Mouse (Mus musculus) forebrain, embryonic 16.5 days (tissue): Measurements from ENCODE around the gene Nudt9. TPM values are rescaled to one million over a fixed set of nuclear protein-coding genes. Genes with fewer than 3 reads are reported as not detected.
A peak's percentile ranks its signal among the peaks of the same experiment; 100 is the strongest.

ENCODE experiments used
- ATAC-seq: fragments of 200-750 bp; cut with Nextera tagmentation; 2 replicates; pipeline ENCODE4 v1.8.0; 2017; ENCODE audit warnings: mild to moderate bottlenecking, moderate library complexity
- H3K27ac ChIP-seq: fragments of 300-500 bp; sonication (generic); 2 replicates; pipeline ENCODE4 v1.5.1; 2014; ENCODE audit warnings: low read length, control low read depth
- H3K27me3 ChIP-seq: fragments of 300-500 bp; sonication (generic); replicated peaks from 2 replicates; pipeline ENCODE4 v1.6.1; 2014; ENCODE audit warnings: low read length; ENCODE audit not compliant: control insufficient read depth, insufficient read depth
- H3K36me3 ChIP-seq: fragments of 300-500 bp; sonication (generic); 2 replicates; pipeline ENCODE4 v1.6.1; 2014; ENCODE audit not compliant: control insufficient read depth, insufficient read depth
- H3K4me1 ChIP-seq: fragments of 300-500 bp; sonication (generic); replicated peaks from 2 replicates; pipeline ENCODE4 v1.6.1; 2014; ENCODE audit warnings: low read length; ENCODE audit not compliant: control insufficient read depth, insufficient read depth
- H3K4me2 ChIP-seq: fragments of 300-500 bp; sonication (generic); 2 replicates; pipeline ENCODE4 v1.6.1; 2014; ENCODE audit warnings: mild to moderate bottlenecking, low read length, control low read depth
- H3K4me3 ChIP-seq: fragments of 300-500 bp; sonication (generic); replicated peaks from 2 replicates; pipeline ENCODE4 v1.5.1; 2014; ENCODE audit warnings: mild to moderate bottlenecking, low read length, control low read depth
- H3K9ac ChIP-seq: fragments of 300-500 bp; sonication (generic); replicated peaks from 2 replicates; pipeline ENCODE4 v1.6.1; 2014; ENCODE audit warnings: low read depth, low read length, control low read depth
- H3K9me3 ChIP-seq: fragments of 300-500 bp; sonication (generic); 2 replicates; pipeline ENCODE4 v1.6.1; 2016; ENCODE audit warnings: low read length; ENCODE audit not compliant: control insufficient read depth
- WGBS: fragments of 180-500 bp; shearing (Covaris S2); extraction: QIAGEN DNeasy Blood & Tissue Kit; methylation state at CpG from one replicate; pipeline ENCODE4 v1.1.7; 2014; 5-methylcytosine and 5-hydroxymethylcytosine counted together
- polyA plus RNA-seq: library from polyadenylated mRNA; unstranded; fragments of >200 nt; fragmentation: Nextera tagmentation; extraction: Ambion mirVana; gene quantifications from 2 replicates; pipeline ENCODE4 v1.2.1, GENCODE M21; 2015

The Nudt9 gene
- polyA plus RNA-seq, 1 experiment from 2014 or later = 55.9 TPM

GRCm38 (mm10) chr5:104035066-104035465, 11.0 kb upstream of the Nudt9 start:
- no peak for ATAC-seq
- Histone ChIP-seq H3K9ac (no peak overlapping the region), H3K27me3 (no peaks in the 10 kb centered on the region)

GRCm38 (mm10) chr5:104035824-104036223, 10.3 kb upstream of the Nudt9 start:
- WGBS = 63% methylated on average over 1 of the region's 1 CpGs
- Histone ChIP-seq H3K9me3 (no peaks in the 10 kb centered on the region), H3K4me1 (no peaks in the 10 kb centered on the region), H3K27ac (no peak overlapping the region), H3K36me3 (no peaks in the 10 kb centered on the region), H3K4me3 (no peak overlapping the region), H3K4me2 (no peak overlapping the region), H3K27me3 (no peaks in the 10 kb centered on the region), H3K9ac (no peak overlapping the region)
- ATAC-seq = no peak

More at GRCm38 (mm10) chr5:104035066-104035465, 11.0 kb upstream of the Nudt9 start:
- H3K27ac ChIP-seq = no peak overlapping the region
- H3K4me3 ChIP-seq = no peak overlapping the region
- H3K4me1 ChIP-seq = no peaks in the 10 kb centered on the region
- no peaks in the 10 kb centered on the region for H3K9me3 ChIP-seq
- H3K36me3 ChIP-seq = no peaks in the 10 kb centered on the region
- H3K4me2 ChIP-seq = no peak overlapping the region

GRCm38 (mm10) chr5:104036686-104037085, 9.4 kb upstream of the Nudt9 start:
- H3K27ac ChIP-seq = no peak overlapping the region
- no peak for ATAC-seq
- no peaks in the 10 kb centered on the region for H3K27me3 ChIP-seq
- H3K4me3 ChIP-seq = no peak overlapping the region
- no peaks in the 10 kb centered on the region for H3K36me3 ChIP-seq
- H3K4me1 ChIP-seq = no peaks in the 10 kb centered on the region
- WGBS = 89% methylated on average over 1 of the region's 1 CpGs
- H3K9me3 ChIP-seq = no peaks in the 10 kb centered on the region
- H3K9ac ChIP-seq = no peak overlapping the region
- H3K4me2 ChIP-seq = no peak overlapping the region

- H3K36me3 ChIP-seq = no peaks in the 10 kb centered on the region
- ATAC-seq = peak; percentile 36; the same call in 1 of the 2 replicates
- H3K9me3 ChIP-seq = no peaks in the 10 kb centered on the region
- no peaks in the 10 kb centered on the region for H3K4me1 ChIP-seq
- no peak overlapping the region for H3K4me3 ChIP-seq
- no peak overlapping the region for H3K9ac ChIP-seq
- no peak overlapping the region for H3K27ac ChIP-seq
- WGBS = 69% methylated on average over 6 of the region's 6 CpGs
- H3K27me3 ChIP-seq = no peaks in the 10 kb centered on the region
- no peak overlapping the region for H3K4me2 ChIP-seq
Observed at GRCm38 (mm10) chr5:104039154-104039932, 6.8 kb upstream of the Nudt9 start.

GRCm38 (mm10) chr5:104042906-104043305, 3.2 kb upstream of the Nudt9 start:
- Histone ChIP-seq H3K9me3 (no peaks in the 10 kb centered on the region), H3K9ac (no peak overlapping the region), H3K4me2 (no peak overlapping the region), H3K4me3 (no peak overlapping the region), H3K36me3 (no peaks in the 10 kb centered on the region), H3K27ac (no peak overlapping the region), H3K4me1 (peaks cover 11% of the 10 kb centered on the region), H3K27me3 (no peaks in the 10 kb centered on the region)
- WGBS = 79% methylated on average over 2 of the region's 2 CpGs
- no peak for ATAC-seq

- Histone ChIP-seq H3K9ac (no peak overlapping the region), H3K36me3 (no peaks in the 10 kb centered on the region), H3K27me3 (no peaks in the 10 kb centered on the region), H3K4me2 (no peak overlapping the region), H3K9me3 (no peaks in the 10 kb centered on the region), H3K27ac (no peak overlapping the region), H3K4me1 (peaks cover 15% of the 10 kb centered on the region), H3K4me3 (no peak overlapping the region)
- no peak for ATAC-seq
- WGBS = 55% methylated on average over 2 of the region's 2 CpGs
Observed at GRCm38 (mm10) chr5:104043704-104044103, 2.4 kb upstream of the Nudt9 start.

- H3K9me3 ChIP-seq = no peaks in the 10 kb centered on the region
- H3K27ac ChIP-seq = peak overlapping the region; percentile 69
- H3K4me2 ChIP-seq = peak overlapping the region; percentile 70
- H3K4me1 ChIP-seq = peaks cover 15% of the 10 kb centered on the region
- H3K4me3 ChIP-seq = peak overlapping the region; percentile 87
- 5% methylated on average over 19 of the region's 19 CpGs for WGBS
- no peak for ATAC-seq
- peak overlapping the region; percentile 91 for H3K9ac ChIP-seq
- H3K27me3 ChIP-seq = no peaks in the 10 kb centered on the region
- H3K36me3 ChIP-seq = peaks cover 11% of the 10 kb centered on the region
Observed at GRCm38 (mm10) chr5:104047200-104048105, 1.3 kb downstream of the Nudt9 start.

- Histone ChIP-seq H3K9ac (no peak overlapping the region), H3K9me3 (no peaks in the 10 kb centered on the region), H3K4me2 (peak overlapping the region; percentile 70), H3K4me1 (peaks cover 15% of the 10 kb centered on the region), H3K27ac (no peak overlapping the region), H3K27me3 (no peaks in the 10 kb centered on the region), H3K36me3 (peaks cover 11% of the 10 kb centered on the region), H3K4me3 (no peak overlapping the region)
- no peak for ATAC-seq
- WGBS = 49% methylated on average over 4 of the region's 4 CpGs
Observed at GRCm38 (mm10) chr5:104048139-104048538, 2.0 kb downstream of the Nudt9 start.

GRCm38 (mm10) chr5:104052956-104053355, 6.8 kb downstream of the Nudt9 start:
- Histone ChIP-seq H3K4me1 (peaks cover 3% of the 10 kb centered on the region; the same call in 1 of the 2 replicates), H3K27me3 (no peaks in the 10 kb centered on the region), H3K27ac (no peak overlapping the region), H3K4me3 (no peak overlapping the region), H3K4me2 (no peak overlapping the region), H3K36me3 (peaks cover 11% of the 10 kb centered on the region), H3K9ac (no peak overlapping the region), H3K9me3 (no peaks in the 10 kb centered on the region)
- ATAC-seq = no peak
- 63% methylated on average over 8 of the region's 8 CpGs for WGBS
